Mouse (Mus musculus) midbrain, embryonic 10.5 days (tissue): ENCODE results near the gene Zfp839. TPM values are rescaled to one million over a fixed set of nuclear protein-coding genes. Genes with fewer than 3 reads are reported as not detected.
"Not testable (repeated sequence)": the region's sequence is repeated elsewhere in the genome, so short reads cannot be mapped to it uniquely, and the experiment has no call there.

ENCODE experiments used
- DNase-seq: peaks from one replicate; pipeline ENCODE4 v3.0.0-alpha.2; 2017; ENCODE audit warnings: low spot score
- H3K27ac ChIP-seq: fragments of 300-500 bp; sonication (generic); replicated peaks from 2 replicates; pipeline ENCODE4 v1.5.1; 2016; ENCODE audit warnings: mild to moderate bottlenecking
- H3K27me3 ChIP-seq: fragments of 300-500 bp; sonication (generic); 2 replicates; pipeline ENCODE4 v1.6.1; 2016; ENCODE audit warnings: low read depth, mild to moderate bottlenecking; ENCODE audit not compliant: poor library complexity, severe bottlenecking
- H3K36me3 ChIP-seq: fragments of 300-500 bp; sonication (generic); 2 replicates; pipeline ENCODE4 v1.6.1; 2016; ENCODE audit warnings: mild to moderate bottlenecking, moderate library complexity
- H3K4me1 ChIP-seq: fragments of 300-500 bp; sonication (generic); 2 replicates; pipeline ENCODE4 v1.6.1; 2016
- H3K4me3 ChIP-seq: fragments of 300-500 bp; sonication (generic); 2 replicates; pipeline ENCODE4 v1.5.1; 2016; ENCODE audit warnings: mild to moderate bottlenecking, moderate library complexity
- H3K9me3 ChIP-seq: fragments of 300-500 bp; sonication (generic); replicated peaks from 2 replicates; pipeline ENCODE4 v1.6.1; 2016; ENCODE audit warnings: mild to moderate bottlenecking
- WGBS: fragments of 180-500 bp; shearing (Covaris S2); methylation state at CpG from one replicate; pipeline ENCODE4 v1.1.7; 2016; 5-methylcytosine and 5-hydroxymethylcytosine counted together
- polyA plus RNA-seq: library from polyadenylated mRNA; unstranded; fragments of >200 nt; fragmentation: Nextera tagmentation; extraction: Ambion mirVana; gene quantifications from 2 replicates; pipeline ENCODE4 v1.2.1, GENCODE M21; 2016

Zfp839 gene
- polyA plus RNA-seq, 1 experiment from 2014 or later = 4.8 TPM

DNA sequence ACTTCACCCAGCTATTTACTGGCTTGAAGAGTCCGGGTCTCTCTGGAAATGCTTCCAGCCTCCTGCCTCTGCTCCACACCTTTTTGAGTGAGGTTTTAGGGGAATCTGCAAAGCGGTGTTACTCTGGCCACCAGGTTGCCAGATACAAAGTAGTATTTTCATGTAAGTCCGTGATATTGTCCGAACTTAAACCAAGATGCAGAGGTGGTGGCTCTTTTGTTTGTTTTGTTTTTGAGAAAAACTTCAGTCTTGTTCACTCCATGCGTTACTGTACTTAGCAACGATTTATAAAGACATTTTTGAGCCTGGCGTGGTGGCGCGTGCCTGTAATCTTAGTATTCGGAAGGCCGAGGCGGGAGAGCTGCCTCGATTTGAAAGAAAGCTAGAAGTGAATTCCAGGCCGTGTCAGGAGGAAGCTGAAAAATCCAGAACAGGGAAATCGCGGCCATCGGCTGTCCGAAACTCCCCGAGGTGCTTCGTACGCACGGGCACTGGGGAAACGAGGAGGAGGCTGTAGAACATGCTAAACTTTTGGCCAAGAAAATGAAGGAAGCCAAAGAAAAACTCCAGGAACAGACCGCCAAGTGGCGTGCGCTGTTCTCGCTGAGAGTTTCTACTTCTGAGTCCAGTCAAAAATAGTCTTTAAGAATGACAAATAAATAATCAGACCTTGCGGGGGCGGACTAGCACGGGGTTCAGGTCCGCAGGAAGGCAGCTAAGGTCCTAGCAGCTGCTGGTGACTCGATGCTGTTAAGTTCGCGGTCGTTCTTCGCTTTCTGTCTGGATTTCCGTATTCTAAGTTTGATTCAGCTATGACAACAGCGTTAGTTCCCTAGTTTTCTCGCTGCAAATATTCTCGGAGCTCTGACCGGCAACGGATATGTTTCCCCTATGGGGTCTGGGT is 5.6 kb upstream of the Zfp839 start:
- H3K4me3 ChIP-seq = peak overlapping the region; percentile 63
- H3K9me3 ChIP-seq = no peaks in the 10 kb centered on the region
- peak overlapping the region; percentile 64 for H3K27ac ChIP-seq
- DNase-seq = no peak
- H3K27me3 ChIP-seq = peaks cover 51% of the 10 kb centered on the region
- no peaks in the 10 kb centered on the region for H3K36me3 ChIP-seq
- WGBS = 1% methylated on average over 42 of the region's 42 CpGs
- peaks cover 44% of the 10 kb centered on the region for H3K4me1 ChIP-seq

DNA sequence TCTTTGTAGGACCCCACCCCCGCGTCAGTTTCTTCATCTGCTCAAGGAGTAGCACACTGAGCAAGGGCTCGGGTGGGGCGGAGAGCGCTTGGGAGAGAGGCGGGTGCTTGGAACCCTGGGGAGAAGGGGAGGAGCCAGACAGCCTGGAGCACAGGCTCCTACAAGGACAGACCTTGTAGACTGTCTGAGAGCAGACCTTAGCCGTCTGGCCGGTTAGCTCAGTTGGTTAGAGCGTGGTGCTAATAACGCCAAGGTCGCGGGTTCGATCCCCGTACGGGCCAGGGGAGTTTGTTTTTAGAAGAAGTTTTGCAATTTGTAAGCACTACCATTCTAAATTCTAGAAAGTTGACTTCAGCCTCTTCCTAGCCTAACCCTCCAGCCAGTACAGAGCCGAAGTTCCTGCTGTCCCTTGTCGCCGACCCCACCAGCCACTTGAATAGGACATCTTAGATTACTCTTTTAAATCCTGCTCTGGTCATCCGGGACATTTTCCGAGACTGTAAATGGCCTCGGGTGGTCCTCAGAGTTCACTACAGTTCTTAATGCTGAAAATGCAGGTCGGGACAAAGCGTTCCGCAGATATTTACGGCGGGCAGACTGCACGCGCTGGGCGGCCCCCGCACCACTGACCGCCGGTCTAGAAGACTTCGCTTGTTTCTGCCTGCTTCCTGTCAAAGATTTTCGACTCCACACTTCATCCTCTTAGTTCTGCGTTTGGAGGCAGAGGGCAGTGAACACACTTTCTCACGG is 4.7 kb upstream of the Zfp839 start:
- Histone ChIP-seq H3K9me3 (no peaks in the 10 kb centered on the region), H3K4me1 (peaks cover 41% of the 10 kb centered on the region), H3K4me3 (peak overlapping the region; percentile 63), H3K27me3 (peaks cover 51% of the 10 kb centered on the region), H3K27ac (peak overlapping the region; percentile 73), H3K36me3 (no peaks in the 10 kb centered on the region)
- WGBS = under 1% methylated on average over 36 of the region's 36 CpGs
- peak; percentile 94 for DNase-seq

DNA sequence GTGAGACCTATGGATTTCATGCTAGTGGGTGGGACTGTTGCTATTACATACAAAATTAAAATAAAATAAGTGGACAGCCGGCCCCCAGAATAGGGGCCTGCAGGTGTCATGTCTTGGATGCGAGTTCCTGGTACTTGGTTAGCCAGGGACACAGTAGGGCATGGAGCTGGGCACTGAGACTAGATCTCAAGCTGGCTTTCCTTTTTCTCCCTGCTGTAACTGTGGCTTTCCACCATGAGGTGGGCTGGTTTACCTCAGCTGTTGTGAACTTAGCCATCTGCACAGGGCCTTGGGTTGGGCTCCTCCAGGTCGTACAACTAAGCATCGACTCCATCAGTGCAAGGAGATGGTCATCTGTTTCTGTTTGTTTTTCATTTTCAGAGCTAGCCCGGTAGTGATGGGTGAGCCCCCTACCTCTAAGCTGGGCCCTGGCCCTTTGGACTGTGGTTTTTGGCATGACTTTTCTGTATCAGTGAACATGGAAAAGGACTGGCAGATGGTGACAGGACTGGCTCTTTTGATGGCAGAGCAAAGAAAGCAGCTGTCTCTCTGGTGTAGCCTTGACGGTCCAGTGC is 3.8 kb upstream of the Zfp839 start:
- Histone ChIP-seq H3K36me3 (no peaks in the 10 kb centered on the region), H3K9me3 (no peaks in the 10 kb centered on the region), H3K27ac (no peak overlapping the region; the same call in 1 of the 2 replicates), H3K4me1 (peaks cover 48% of the 10 kb centered on the region), H3K27me3 (peaks cover 51% of the 10 kb centered on the region), H3K4me3 (peak overlapping the region; percentile 63)
- DNase-seq = no peak
- WGBS = 73% methylated on average over 6 of the region's 6 CpGs

DNA sequence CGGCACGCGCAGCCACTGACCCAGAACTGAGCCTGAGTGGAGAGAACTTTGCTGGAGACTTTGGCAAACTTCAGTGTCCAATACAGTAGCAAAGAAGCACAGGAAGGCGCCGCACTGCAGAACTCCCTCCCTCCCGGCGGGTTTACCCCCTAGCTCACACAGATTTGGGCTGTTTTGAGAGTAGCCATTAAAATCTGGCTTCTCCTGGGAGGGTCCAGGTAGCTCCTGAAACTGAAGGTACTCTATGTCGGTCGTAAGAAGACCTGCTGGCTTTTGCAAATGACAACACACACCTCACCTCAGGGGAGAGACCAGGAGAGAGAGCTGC is 840 bp downstream of the Zfp839 start:
- Histone ChIP-seq H3K36me3 (peaks cover 10% of the 10 kb centered on the region), H3K9me3 (no peaks in the 10 kb centered on the region), H3K4me3 (peak overlapping the region; percentile 98), H3K4me1 (peaks cover 29% of the 10 kb centered on the region), H3K27me3 (peaks cover 24% of the 10 kb centered on the region), H3K27ac (peak overlapping the region; percentile 94)
- 21% methylated on average over 9 of the region's 9 CpGs for WGBS
- DNase-seq = no peak

DNA sequence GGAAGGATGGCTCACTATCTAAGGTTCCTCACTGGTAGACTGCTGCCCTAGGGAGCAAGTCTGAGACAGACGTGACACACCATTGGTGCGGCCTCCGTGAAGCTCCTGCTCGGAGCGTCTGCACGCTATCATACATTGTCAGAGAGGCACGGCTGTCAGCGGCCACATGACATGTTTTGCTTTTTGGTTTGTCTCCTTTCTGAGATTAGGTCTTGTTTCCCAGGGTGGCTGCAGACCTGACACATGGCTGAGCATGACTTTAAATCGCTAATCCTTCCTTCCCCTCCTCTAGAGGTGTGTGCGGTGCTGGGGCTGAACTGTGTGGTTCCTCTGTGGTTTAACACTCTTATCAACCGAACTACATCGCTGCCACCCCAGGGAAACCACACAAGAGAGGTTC is 1.4 kb downstream of the Zfp839 start:
- no peaks in the 10 kb centered on the region for H3K9me3 ChIP-seq
- H3K27ac ChIP-seq = no peak overlapping the region
- DNase-seq = no peak
- 85% methylated on average over 12 of the region's 12 CpGs for WGBS
- H3K4me3 ChIP-seq = peak overlapping the region; percentile 98
- H3K4me1 ChIP-seq = peaks cover 24% of the 10 kb centered on the region
- H3K27me3 ChIP-seq = peaks cover 19% of the 10 kb centered on the region
- peaks cover 14% of the 10 kb centered on the region for H3K36me3 ChIP-seq

DNA sequence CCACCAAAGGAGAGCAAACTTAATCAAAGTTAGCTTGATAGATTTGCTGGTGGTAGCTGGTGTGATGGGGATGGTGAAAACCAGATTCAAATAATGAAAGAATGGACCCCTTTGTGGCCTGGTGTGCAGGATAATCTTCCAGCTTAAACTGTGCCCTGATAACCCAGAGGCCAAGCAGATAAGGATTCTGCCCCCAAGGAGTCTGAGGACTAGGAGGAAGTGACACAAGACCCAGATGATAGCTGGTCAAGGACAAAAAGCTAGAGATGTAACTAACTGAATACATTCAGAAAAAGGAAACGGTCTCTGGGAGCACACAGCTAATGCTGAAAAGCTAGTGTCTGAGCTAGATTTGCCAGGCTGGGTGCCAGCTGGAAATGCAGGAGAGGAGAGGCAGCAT is 1.9 kb downstream of the Zfp839 start:
- H3K36me3 ChIP-seq = peaks cover 16% of the 10 kb centered on the region
- 94% methylated on average over 1 of the region's 1 CpGs for WGBS
- H3K4me3 ChIP-seq = no peak overlapping the region
- no peak overlapping the region for H3K27ac ChIP-seq
- no peaks in the 10 kb centered on the region for H3K9me3 ChIP-seq
- peaks cover 14% of the 10 kb centered on the region for H3K27me3 ChIP-seq
- no peak for DNase-seq
- peaks cover 22% of the 10 kb centered on the region for H3K4me1 ChIP-seq

DNA sequence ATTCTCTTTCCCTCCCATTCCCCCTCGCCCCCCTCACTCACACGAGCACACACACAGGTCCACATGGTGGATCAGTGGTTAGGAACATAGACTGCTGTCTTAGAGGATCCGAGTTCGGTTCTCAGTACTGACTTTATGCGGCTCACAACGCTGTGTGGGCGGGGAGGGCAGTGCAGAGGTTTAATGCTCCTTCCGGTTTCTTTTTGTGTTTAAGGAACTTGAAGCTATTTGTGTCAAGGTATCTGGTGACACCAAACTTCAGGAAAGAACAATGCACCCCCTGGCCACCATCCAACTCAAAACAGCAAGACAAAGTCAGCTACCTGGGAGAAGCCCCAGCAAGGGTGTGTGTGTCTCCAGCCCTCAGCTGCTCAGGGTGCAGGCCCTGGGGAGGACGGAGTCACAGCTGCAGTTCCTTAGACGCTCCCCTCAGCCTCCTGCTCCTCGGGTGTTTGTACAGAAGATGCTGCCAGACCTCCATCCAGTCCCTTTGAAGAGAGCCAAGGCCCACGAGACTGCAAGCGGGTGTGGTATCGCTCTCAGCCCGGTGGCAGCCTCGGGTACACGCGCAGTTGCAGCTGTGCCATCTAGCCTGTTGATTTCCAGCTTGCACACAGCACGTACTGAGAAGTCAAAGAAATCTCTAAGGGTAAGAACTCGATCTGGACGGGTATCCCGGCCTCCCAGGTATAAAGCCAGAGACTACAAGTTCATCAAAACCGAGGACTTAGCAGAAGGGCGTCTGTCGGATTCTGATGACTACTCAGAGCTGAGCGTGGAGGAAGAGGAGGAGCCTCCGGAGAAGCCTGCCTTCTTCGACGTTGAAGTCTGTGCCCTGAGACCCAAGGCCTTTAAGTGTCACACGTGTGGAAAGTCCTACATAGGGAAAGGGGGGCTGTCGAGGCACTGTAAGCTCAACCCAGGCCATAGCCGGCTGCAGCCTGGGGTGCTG is 5.0 kb downstream of the Zfp839 start:
- Histone ChIP-seq H3K27me3 (no peaks in the 10 kb centered on the region), H3K36me3 (peaks cover 24% of the 10 kb centered on the region), H3K4me3 (no peak overlapping the region), H3K27ac (no peak overlapping the region), H3K4me1 (peaks cover 16% of the 10 kb centered on the region), H3K9me3 (no peaks in the 10 kb centered on the region)
- DNase-seq = no peak
- WGBS = 91% methylated on average over 32 of the region's 32 CpGs

DNA sequence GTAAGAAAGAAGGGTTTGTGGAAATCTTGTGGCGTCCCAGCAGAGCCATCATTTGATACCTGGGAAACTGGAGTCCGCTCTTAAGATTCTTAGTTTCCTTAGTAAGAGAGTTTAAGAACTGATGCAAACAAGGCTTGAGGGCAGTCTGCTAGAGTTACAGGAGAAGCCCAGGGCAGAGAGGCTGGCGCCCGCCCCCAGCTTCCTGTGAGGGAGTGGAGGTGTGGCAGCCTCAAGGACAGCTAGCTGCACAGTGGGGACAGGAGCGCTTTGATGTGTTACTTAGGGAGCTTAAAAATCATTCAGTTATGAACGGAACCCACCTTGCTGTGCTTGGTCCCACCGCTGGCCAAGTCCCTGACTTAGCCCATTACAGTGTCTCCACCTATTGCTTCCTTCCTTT is 7.1 kb downstream of the Zfp839 start:
- Histone ChIP-seq H3K36me3 (peaks cover 39% of the 10 kb centered on the region), H3K9me3 (no peaks in the 10 kb centered on the region), H3K27ac (no peak overlapping the region), H3K4me1 (peaks cover 10% of the 10 kb centered on the region), H3K27me3 (no peaks in the 10 kb centered on the region), H3K4me3 (no peak overlapping the region)
- DNase-seq = no peak
- 93% methylated on average over 7 of the region's 7 CpGs for WGBS

DNA sequence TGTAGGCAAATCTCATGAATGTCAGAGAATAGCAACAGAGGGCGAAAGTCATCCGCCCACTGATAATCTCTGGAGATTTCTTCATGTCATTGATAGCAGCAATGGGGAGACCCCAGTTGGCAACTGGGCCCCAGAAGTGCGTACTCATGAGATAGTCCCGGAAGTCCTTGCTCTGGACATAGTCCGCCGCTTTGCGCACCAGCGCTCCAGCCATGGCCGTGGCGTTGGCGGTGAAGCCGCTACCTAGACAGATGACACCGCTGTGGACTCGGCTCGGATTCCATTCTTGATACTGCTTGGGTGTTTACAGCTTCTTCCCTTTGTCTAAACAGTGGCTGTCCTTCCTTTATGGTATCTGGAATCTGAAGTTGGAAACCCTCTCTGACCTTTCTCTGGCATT is 8.6 kb downstream of the Zfp839 start:
- 99% methylated on average over 15 of the region's 15 CpGs for WGBS
- H3K27ac ChIP-seq, H3K4me3 ChIP-seq, H3K27me3 ChIP-seq, H3K9me3 ChIP-seq, H3K4me1 ChIP-seq, DNase-seq: not testable (repeated sequence)
- H3K36me3 ChIP-seq = peaks cover 47% of the 10 kb centered on the region

DNA sequence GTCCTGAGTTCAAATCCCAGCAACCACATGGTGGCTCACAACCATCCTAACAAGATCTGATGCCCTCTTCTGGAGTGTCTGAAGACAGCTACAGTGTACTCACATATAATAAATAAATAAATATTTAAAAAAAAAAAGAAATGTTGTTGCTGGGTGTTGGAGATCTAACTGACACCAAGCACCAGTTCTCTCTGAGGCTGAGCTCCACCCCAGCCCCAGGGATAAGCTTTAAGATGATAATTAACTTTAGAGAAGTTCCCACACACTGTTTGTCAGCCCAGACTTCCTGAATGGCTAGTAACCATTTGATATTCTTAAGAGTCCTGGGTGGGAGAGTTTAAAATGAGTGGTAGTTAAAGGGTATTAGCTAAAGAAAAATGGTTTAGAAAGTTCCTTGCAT is 10.2 kb downstream of the Zfp839 start:
- Histone ChIP-seq H3K27ac (no peak overlapping the region), H3K4me1 (peaks cover 19% of the 10 kb centered on the region), H3K9me3 (no peaks in the 10 kb centered on the region), H3K36me3 (peaks cover 50% of the 10 kb centered on the region), H3K27me3 (no peaks in the 10 kb centered on the region), H3K4me3 (no peak overlapping the region)
- no peak for DNase-seq

DNA sequence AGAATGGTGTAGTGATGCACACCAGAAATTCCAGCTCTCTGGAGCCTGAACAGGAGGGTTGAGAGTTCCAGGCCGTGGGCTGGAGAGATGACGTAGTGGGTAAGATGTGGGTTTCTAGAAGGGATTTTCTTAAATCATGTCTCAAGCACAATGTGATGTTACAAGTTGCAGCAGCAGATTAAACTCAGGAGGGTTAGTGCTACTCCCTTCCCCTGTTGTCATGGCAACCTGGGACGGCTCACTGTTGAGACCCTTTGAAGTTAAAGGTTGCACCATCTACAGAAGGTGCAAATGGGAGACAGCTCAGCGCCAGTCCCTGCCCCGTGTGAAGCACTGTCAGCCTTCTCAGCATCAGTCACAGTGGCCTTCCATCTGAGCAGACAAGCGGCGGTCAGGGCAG is 11.2 kb downstream of the Zfp839 start:
- H3K4me3 ChIP-seq = no peak overlapping the region
- H3K36me3 ChIP-seq = peaks cover 43% of the 10 kb centered on the region
- no peaks in the 10 kb centered on the region for H3K27me3 ChIP-seq
- H3K9me3 ChIP-seq = no peaks in the 10 kb centered on the region
- H3K27ac ChIP-seq = no peak overlapping the region
- 56% methylated on average over 7 of the region's 7 CpGs for WGBS
- peaks cover 29% of the 10 kb centered on the region for H3K4me1 ChIP-seq
- DNase-seq = no peak

DNA sequence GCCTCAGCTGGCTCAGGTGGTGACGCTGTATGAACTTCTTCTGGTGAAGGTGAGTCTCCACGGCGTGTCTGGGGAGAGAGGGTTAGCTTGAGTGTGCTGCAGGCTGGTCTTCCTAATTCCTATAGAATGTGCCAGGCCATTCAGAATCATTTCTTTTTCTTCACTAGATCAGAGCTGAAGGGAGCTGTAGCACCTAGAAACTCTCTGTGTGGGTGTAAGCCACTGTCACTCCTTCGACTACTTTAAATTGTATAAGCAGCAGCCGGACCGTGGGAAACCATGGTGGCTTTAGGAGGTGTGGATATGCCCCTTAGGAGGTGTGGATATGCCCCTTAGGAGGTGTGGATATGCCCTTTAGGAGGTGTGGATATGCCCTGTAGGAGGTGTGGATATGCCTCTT is 14.0 kb downstream of the Zfp839 start:
- whole genome bisulfite sequencing = 91% methylated on average over 6 of the region's 6 CpGs
- no peak for DNase-seq
- H3K4me3 ChIP-seq = no peak overlapping the region
- H3K4me1 ChIP-seq = peaks cover 33% of the 10 kb centered on the region
- H3K27me3 ChIP-seq = no peaks in the 10 kb centered on the region
- no peak overlapping the region for H3K27ac ChIP-seq
- no peaks in the 10 kb centered on the region for H3K9me3 ChIP-seq
- peaks cover 62% of the 10 kb centered on the region for H3K36me3 ChIP-seq
